Mouse (Mus musculus) lung, postnatal 0 days (tissue): ENCODE data around the gene Scamp4.

Experiments used
- CTCF ChIP-seq: IDR thresholded peaks from 2 replicates; pipeline ENCODE4 v1.5.1; 2016; ENCODE audit warnings: antibody characterized with exemption, mild to moderate bottlenecking
- EP300 ChIP-seq: IDR thresholded peaks from 2 replicates; pipeline ENCODE4 v1.6.1; 2016; ENCODE audit warnings: antibody characterized with exemption, mild to moderate bottlenecking, control low read depth

GRCm38 (mm10) chr10:80577195-80578130 is 25.2 kb upstream of the Scamp4 start, which contains the start of gene Klf16:
- TF ChIP-seq CTCF (no peak), EP300 (no peak)
